Mouse (Mus musculus) lung, adult 18-20 months (tissue): ENCODE measurements around the gene Tom1.

Experiments used
- DNase-seq, 2 experiments: peaks; one replicate each; pipeline ENCODE4 v3.0.0; 2022; ENCODE audit warnings: mixed read lengths in 2 of 2

The Tom1 gene

GRCm38 (mm10) chr8:75042974-75043373, 9.5 kb downstream of the Tom1 start:
- no peak for DNase-seq

- DNase-seq = no peak
These were observed 12.8 kb downstream of the Tom1 start for GRCm38 (mm10) chr8:75046303-75046702.

GRCm38 (mm10) chr8:75047784-75048183, 14.3 kb downstream of the Tom1 start:
- DNase-seq = no peak

GRCm38 (mm10) chr8:75053342-75053741, 19.8 kb downstream of the Tom1 start:
- no peak for DNase-seq

- no peak for DNase-seq
These were observed 22.2 kb downstream of the Tom1 start for GRCm38 (mm10) chr8:75055673-75056072.

GRCm38 (mm10) chr8:75060022-75060421, 26.5 kb downstream of the Tom1 start:
- no peak for DNase-seq

- DNase-seq = no peak
These were observed 27.3 kb downstream of the Tom1 start for GRCm38 (mm10) chr8:75060815-75061214.

- DNase-seq = no peak
These were observed 29.8 kb downstream of the Tom1 start for GRCm38 (mm10) chr8:75063290-75063689.

GRCm38 (mm10) chr8:75064790-75065189, 31.3 kb downstream of the Tom1 start:
- no peak for DNase-seq

- DNase-seq = no peak
These were observed 33.8 kb downstream of the Tom1 start for GRCm38 (mm10) chr8:75067287-75067686.

- DNase-seq = no peak
These were observed 36.8 kb downstream of the Tom1 start for GRCm38 (mm10) chr8:75070297-75070696.

- peak; percentile 76 to 84 for DNase-seq
These were observed 38.3 kb downstream of the Tom1 start for GRCm38 (mm10) chr8:75071627-75072346.

GRCm38 (mm10) chr8:75074876-75075275, 41.4 kb downstream of the Tom1 start:
- DNase-seq = no peak

GRCm38 (mm10) chr8:75078215-75078614, 44.7 kb downstream of the Tom1 start:
- DNase-seq = no peak

GRCm38 (mm10) chr8:75078851-75079250, 45.3 kb downstream of the Tom1 start:
- no peak for DNase-seq

GRCm38 (mm10) chr8:75081364-75082040, 48.0 kb downstream of the Tom1 start:
- no peak for DNase-seq

- DNase-seq = no peak
These were observed 48.8 kb downstream of the Tom1 start for GRCm38 (mm10) chr8:75082181-75082805.

- peak; percentile 94 to 97 for DNase-seq
These were observed 50.3 kb downstream of the Tom1 start for GRCm38 (mm10) chr8:75083846-75084245.

- DNase-seq = no peak
These were observed 51.0 kb downstream of the Tom1 start for GRCm38 (mm10) chr8:75084382-75085064.

GRCm38 (mm10) chr8:75086002-75086401, 52.5 kb downstream of the Tom1 start:
- peak in 1 of 2 experiments; percentile 45 for DNase-seq

GRCm38 (mm10) chr8:75087127-75087526, 53.6 kb downstream of the Tom1 start:
- no peak for DNase-seq

- DNase-seq = peak; percentile 81 to 91
These were observed 55.7 kb downstream of the Tom1 start for GRCm38 (mm10) chr8:75088989-75089881.
